Mouse (Mus musculus) CD4-positive, CD25-positive, alpha-beta regulatory T cell, adult 4 months (primary cell): ENCODE data around the gene Zrsr2. TPM values are rescaled to one million over a fixed set of nuclear protein-coding genes. Genes with fewer than 3 reads are reported as not detected.

Experiments used
- ATAC-seq: one replicate; pipeline ENCODE4 v1.8.0; 2017
- polyA plus RNA-seq, 2 experiments: library from polyadenylated mRNA; unstranded; fragments of 100-300 nt; shearing (Covaris generic); gene quantifications; one replicate each; pipeline ENCODE4 v1.2.1; 2017

The Zrsr2 gene
- polyA plus RNA-seq: 10 to 100 TPM; 39.8 to 45.1 TPM

GRCm38 (mm10) chrX:163958467-163958875, at the start of gene Zrsr2:
Zrsr2 (minus strand) TSS chrX:163958661.
- peak; percentile 86 for ATAC-seq

- peak; percentile 84 for ATAC-seq
These were observed 46.3 kb upstream of the Zrsr2 start for GRCm38 (mm10) chrX:164004809-164005208.

GRCm38 (mm10) chrX:163999848-164000247, 41.4 kb upstream of the Zrsr2 start:
- ATAC-seq: no peak

GRCm38 (mm10) chrX:163996754-163997153, 38.3 kb upstream of the Zrsr2 start:
- no peak for ATAC-seq

- ATAC-seq: no peak
These were observed 29.4 kb upstream of the Zrsr2 start for GRCm38 (mm10) chrX:163987718-163988374.

- ATAC-seq: no peak
These were observed 23.7 kb upstream of the Zrsr2 start for GRCm38 (mm10) chrX:163982129-163982528.

- ATAC-seq: no peak
These were observed 23.0 kb upstream of the Zrsr2 start for GRCm38 (mm10) chrX:163981500-163981899.

- no peak for ATAC-seq
These were observed 22.6 kb upstream of the Zrsr2 start for GRCm38 (mm10) chrX:163981092-163981491.

- peak; percentile 73 for ATAC-seq
These were observed 526 bp downstream of the Zrsr2 start for GRCm38 (mm10) chrX:163957803-163958466.

GRCm38 (mm10) chrX:163957381-163957780, 1.1 kb downstream of the Zrsr2 start:
- peak; percentile 22 for ATAC-seq

GRCm38 (mm10) chrX:163951618-163952017, 6.8 kb downstream of the Zrsr2 start:
- ATAC-seq: peak; percentile 67

- no peak for ATAC-seq
These were observed 14.1 kb downstream of the Zrsr2 start for GRCm38 (mm10) chrX:163944381-163944780.

- no peak for ATAC-seq
These were observed 19.9 kb downstream of the Zrsr2 start for GRCm38 (mm10) chrX:163938587-163938986.

- no peak for ATAC-seq
These were observed 23.7 kb downstream of the Zrsr2 start for GRCm38 (mm10) chrX:163934731-163935130.

GRCm38 (mm10) chrX:163929550-163929949, 28.9 kb downstream of the Zrsr2 start:
- no peak for ATAC-seq

- ATAC-seq: no peak
These were observed 45.7 kb downstream of the Zrsr2 start for GRCm38 (mm10) chrX:163912791-163913190.

- ATAC-seq: peak; percentile 5
These were observed 49.1 kb downstream of the Zrsr2 start for GRCm38 (mm10) chrX:163909381-163909780.

GRCm38 (mm10) chrX:163908337-163909250, 49.9 kb downstream of the Zrsr2 start, which contains the start of gene Ap1s2:
Ap1s2 (plus strand) TSS chrX:163909017.
- peak; percentile 91 for ATAC-seq

- no peak for ATAC-seq
These were observed 50.5 kb downstream of the Zrsr2 start for GRCm38 (mm10) chrX:163908003-163908336.

GRCm38 (mm10) chrX:163906861-163907260, 51.6 kb downstream of the Zrsr2 start:
- no peak for ATAC-seq

- ATAC-seq: no peak
These were observed 58.9 kb downstream of the Zrsr2 start for GRCm38 (mm10) chrX:163899431-163900020.

GRCm38 (mm10) chrX:163897354-163897753, 61.1 kb downstream of the Zrsr2 start:
- ATAC-seq: no peak

- no peak for ATAC-seq
These were observed 72.9 kb downstream of the Zrsr2 start for GRCm38 (mm10) chrX:163885539-163885981.
